Mouse (Mus musculus) spleen, adult 2 months (tissue): ENCODE data around the gene Kctd19. TPM values are rescaled to one million over a fixed set of nuclear protein-coding genes. Genes with fewer than 3 reads are reported as not detected.

Experiments
- DNase-seq, 2 experiments: peaks; one replicate each; pipeline versions ENCODE4 v3.0.0 to v3.0.0-alpha.2; 2012 to 2021; ENCODE audit warnings: low spot score in 2 of 2, low read depth in 1 of 2
- H3K27ac ChIP-seq: fragments of 200-500 bp; 2 replicates; pipeline ENCODE4 v1.5.1; 2012; ENCODE audit warnings: low read length, inconsistent platforms; ENCODE audit not compliant: insufficient read depth
- H3K27me3 ChIP-seq: fragments of 200-500 bp; 2 replicates; pipeline ENCODE4 v1.6.1; 2012; ENCODE audit warnings: mild to moderate bottlenecking, moderate library complexity, low read length, inconsistent platforms; ENCODE audit not compliant: control insufficient read depth, insufficient read depth
- H3K36me3 ChIP-seq: fragments of 200-500 bp; 2 replicates; pipeline ENCODE4 v1.6.1; 2012; ENCODE audit warnings: mild to moderate bottlenecking, low read length, inconsistent platforms; ENCODE audit not compliant: control insufficient read depth, insufficient read depth
- H3K4me1 ChIP-seq: fragments of 200-500 bp; 2 replicates; pipeline ENCODE4 v1.6.1; 2011; ENCODE audit warnings: inconsistent platforms; ENCODE audit not compliant: control insufficient read depth, insufficient read depth, insufficient read length
- H3K4me3 ChIP-seq: fragments of 200-500 bp; 2 replicates; pipeline ENCODE4 v1.5.1; 2011; ENCODE audit warnings: mild to moderate bottlenecking, inconsistent platforms; ENCODE audit not compliant: insufficient read depth, insufficient read length; ENCODE audit errors: extremely low read depth
- CTCF ChIP-seq: fragments of 200-500 bp; IDR thresholded peaks from 2 replicates; pipeline ENCODE4 v1.5.1; 2011; ENCODE audit warnings: mild to moderate bottlenecking, inconsistent platforms; ENCODE audit not compliant: insufficient read depth, insufficient read length, insufficient replicate concordance; ENCODE audit errors: extremely low read depth
- POLR2A ChIP-seq: fragments of 200-500 bp; IDR thresholded peaks from 2 replicates; pipeline ENCODE4 v1.6.1; 2011; ENCODE audit warnings: low read depth, low read length, inconsistent platforms
- WGBS: fragments of 180-500 bp; shearing (Covaris S2); methylation state at CpG from one replicate; pipeline ENCODE4 v1.1.7; 2018; 5-methylcytosine and 5-hydroxymethylcytosine counted together
- polyA plus RNA-seq: library from polyadenylated mRNA; depleted of rRNA; stranded (reverse); fragments of >200 nt; gene quantifications from 2 replicates; pipeline ENCODE4 v1.2.3, GENCODE M21; 2012

Kctd19 gene
- polyA plus RNA-seq, 1 experiment = 0.62 TPM

DNA sequence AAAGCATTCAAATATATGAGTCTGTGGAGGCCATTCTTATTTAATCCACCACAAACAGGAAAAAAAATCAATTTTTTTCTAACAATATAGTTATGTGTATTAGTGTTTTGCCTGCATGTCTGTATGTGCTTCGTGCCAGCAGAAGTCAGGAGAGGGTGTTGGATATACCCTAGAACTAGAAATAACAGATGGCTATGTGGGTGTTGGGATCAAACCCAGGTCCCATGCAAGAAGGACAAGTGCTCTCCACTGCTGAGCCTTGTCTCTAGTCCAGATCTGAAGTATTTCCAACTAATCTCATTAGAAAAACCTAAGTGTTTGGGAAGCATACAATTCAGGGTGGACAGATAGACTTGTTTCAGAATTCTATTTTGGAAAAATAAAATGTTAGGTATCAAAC lies 8.7 kb upstream of the Kctd19 start:
- 79% methylated on average over 1 of the region's 1 CpGs for WGBS
- no peaks in the 10 kb centered on the region for H3K4me1 ChIP-seq
- no peak overlapping the region for H3K27ac ChIP-seq
- H3K4me3 ChIP-seq = no peak overlapping the region
- no peaks in the 10 kb centered on the region for H3K36me3 ChIP-seq
- no peak for DNase-seq
- no peaks in the 10 kb centered on the region for H3K27me3 ChIP-seq
- TF ChIP-seq CTCF = no peak
- no peak for TF ChIP-seq POLR2A

DNA sequence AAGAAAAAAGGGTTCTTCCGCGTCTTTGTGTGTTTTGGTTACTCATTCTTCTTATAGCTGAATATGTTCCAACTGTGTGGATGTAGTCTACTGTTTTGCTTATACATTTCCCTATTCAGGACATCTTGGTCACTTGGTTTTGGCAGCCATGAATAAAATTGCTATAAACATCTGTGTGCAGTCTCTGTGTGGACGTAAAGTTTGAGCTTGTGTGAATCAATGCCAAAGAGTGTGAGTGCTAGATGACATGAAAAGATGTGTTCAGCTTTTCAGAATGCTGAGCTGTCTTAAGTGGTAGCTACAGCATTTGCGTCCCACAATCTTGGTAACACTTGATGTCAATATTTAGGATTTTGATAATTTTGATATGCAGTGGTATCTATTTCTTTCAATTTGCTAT lies 6.5 kb upstream of the Kctd19 start:
- Histone ChIP-seq H3K4me3 (no peak overlapping the region), H3K27me3 (no peaks in the 10 kb centered on the region), H3K4me1 (no peaks in the 10 kb centered on the region), H3K27ac (no peak overlapping the region), H3K36me3 (no peaks in the 10 kb centered on the region)
- 94% methylated on average over 4 of the region's 4 CpGs for WGBS
- TF ChIP-seq CTCF (no peak), POLR2A (no peak)
- DNase-seq = no peak

DNA sequence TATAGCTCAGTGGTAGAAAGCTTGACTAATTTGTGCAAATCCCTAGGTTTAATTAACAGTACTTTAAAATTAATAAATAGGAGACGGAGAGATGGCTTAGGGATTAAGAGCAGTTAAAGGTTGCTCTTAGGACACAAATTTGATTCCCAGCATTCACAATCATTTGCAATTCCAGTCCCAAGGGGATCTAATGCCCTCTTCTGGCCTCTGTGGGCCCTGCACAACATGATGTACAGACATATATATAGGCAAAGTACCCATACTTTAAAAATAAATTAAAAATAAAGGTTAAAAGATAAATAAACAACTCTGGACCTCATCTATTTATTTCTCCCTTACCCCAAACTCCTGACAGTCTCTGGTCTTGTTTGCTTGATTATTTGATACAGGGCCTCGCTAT lies 5.7 kb upstream of the Kctd19 start:
- WGBS = 88% methylated on average over 2 of the region's 2 CpGs
- Histone ChIP-seq H3K27ac (no peak overlapping the region), H3K36me3 (no peaks in the 10 kb centered on the region), H3K4me1 (no peaks in the 10 kb centered on the region), H3K4me3 (no peak overlapping the region), H3K27me3 (no peaks in the 10 kb centered on the region)
- no peak for DNase-seq
- no peak for TF ChIP-seq POLR2A
- TF ChIP-seq CTCF = no peak

DNA sequence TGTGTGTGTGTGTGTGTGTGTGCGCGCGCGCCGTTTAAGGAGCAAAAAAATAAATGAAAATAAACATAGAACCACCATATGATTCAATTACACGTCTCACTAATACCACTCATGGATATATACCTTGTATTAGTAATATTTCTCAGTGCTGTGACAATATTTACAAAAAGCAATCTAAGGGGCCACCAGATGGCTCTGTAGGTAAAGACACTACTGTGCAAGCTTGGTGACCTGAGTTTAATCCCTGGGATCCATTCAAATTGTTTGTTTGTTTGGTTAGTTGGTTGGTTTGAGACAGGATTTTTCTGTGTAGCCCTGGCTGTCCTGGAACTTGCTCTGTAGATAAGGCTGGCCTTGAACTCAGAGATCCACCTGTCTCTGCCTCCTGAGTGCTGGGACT lies 3.4 kb downstream of the Kctd19 start:
- no peak overlapping the region for H3K4me3 ChIP-seq
- no peak overlapping the region for H3K27ac ChIP-seq
- H3K4me1 ChIP-seq = no peaks in the 10 kb centered on the region; the same call in 1 of the 2 replicates
- no peak for DNase-seq
- 95% methylated on average over 6 of the region's 6 CpGs for WGBS
- peaks cover 5% of the 10 kb centered on the region for H3K27me3 ChIP-seq
- TF ChIP-seq POLR2A (no peak), CTCF (no peak)
- no peaks in the 10 kb centered on the region for H3K36me3 ChIP-seq

DNA sequence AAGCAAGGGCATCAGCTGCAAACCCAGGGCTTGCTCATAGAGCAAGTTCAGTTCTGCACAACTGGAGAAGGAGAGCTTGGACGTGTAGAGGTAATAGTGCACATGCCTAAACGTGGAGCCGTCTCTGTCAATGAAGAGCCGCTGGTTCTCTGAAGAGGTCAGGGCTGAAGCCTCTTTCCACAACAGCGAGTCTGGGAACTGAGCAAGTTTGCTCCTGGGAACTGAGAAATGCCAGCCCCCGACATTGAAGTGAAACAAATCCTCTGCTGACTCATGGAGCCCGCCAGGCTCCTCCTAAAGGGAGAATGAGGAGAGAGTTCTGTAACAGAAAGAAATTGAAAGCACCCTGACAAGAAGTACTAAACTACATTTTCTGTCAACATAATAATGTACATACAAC lies 5.0 kb downstream of the Kctd19 start:
- Histone ChIP-seq H3K4me1 (no peaks in the 10 kb centered on the region), H3K36me3 (no peaks in the 10 kb centered on the region), H3K27me3 (peaks cover 2% of the 10 kb centered on the region), H3K27ac (no peak overlapping the region), H3K4me3 (no peak overlapping the region)
- DNase-seq = no peak
- 65% methylated on average over 7 of the region's 7 CpGs for WGBS
- TF ChIP-seq CTCF (no peak), POLR2A (no peak)

DNA sequence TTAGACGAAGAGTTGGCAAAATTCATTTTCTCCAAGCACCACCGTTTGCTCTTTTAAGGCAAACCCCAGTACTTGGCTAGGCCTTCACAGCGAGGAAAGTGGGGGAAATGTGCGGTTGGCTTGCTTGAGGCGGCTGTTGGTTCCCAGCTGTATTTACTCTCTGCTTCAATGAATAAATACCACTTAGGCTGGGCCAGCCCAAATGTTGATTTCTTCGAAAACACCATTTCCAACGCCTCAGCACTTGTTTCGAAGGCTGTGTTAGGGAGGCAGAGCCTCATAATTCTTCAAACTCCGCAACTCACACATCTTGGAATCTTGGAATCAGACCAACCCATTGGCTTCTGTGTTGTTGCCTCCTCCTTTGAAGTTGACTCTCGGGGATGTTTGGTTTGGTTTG lies 6.9 kb downstream of the Kctd19 start:
- H3K36me3 ChIP-seq = no peaks in the 10 kb centered on the region
- 87% methylated on average over 10 of the region's 10 CpGs for WGBS
- H3K27me3 ChIP-seq = no peaks in the 10 kb centered on the region
- H3K4me3 ChIP-seq = no peak overlapping the region
- H3K27ac ChIP-seq = no peak overlapping the region
- no peaks in the 10 kb centered on the region for H3K4me1 ChIP-seq
- TF ChIP-seq CTCF = no peak
- TF ChIP-seq POLR2A = no peak
- no peak for DNase-seq

DNA sequence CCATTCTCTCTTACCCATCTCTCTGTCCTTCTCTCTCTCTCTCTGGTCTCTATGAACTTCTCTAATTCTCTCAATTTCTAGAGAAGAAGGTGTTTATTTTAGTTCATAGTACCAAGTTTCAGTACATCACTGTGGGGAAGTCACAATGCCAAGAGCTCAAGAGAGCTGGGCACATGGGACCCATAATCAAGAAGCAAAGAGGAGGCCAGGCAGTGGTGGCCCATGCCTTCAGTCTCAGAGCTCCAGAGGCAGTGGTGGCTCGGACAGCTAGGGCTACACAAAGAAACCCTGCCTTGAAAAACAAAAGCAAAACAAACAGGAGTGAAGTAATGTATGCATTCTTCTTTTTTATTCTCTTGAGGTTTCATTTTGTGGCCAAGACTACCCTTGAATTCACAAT lies 8.8 kb downstream of the Kctd19 start:
- no peak overlapping the region for H3K4me3 ChIP-seq
- H3K36me3 ChIP-seq = no peaks in the 10 kb centered on the region
- H3K27me3 ChIP-seq = no peaks in the 10 kb centered on the region
- WGBS = 74% methylated on average over 1 of the region's 1 CpGs
- no peak for TF ChIP-seq POLR2A
- TF ChIP-seq CTCF = no peak
- no peak for DNase-seq
- H3K27ac ChIP-seq = no peak overlapping the region
- no peaks in the 10 kb centered on the region for H3K4me1 ChIP-seq
